Mouse (Mus musculus): Measurements from ENCODE around the gene Ctrc.

GRCm38 (mm10) chr4:141769501-141770160, 76.5 kb downstream of the Ctrc start:
- TF ChIP-seq E2F4 (IDR thresholded peaks at IDR 0.05; ENCODE audit: insufficient replicate concordance, low read depth, low read length) (no peak), ZNF384 (IDR thresholded peaks at IDR 0.05; ENCODE audit: low read depth, low read length) (no peak), CTCF (conservative IDR thresholded peaks at IDR 0.05 in 1 of 2, IDR thresholded peaks at IDR 0.05 in 1 of 2; ENCODE audit: low read depth in 2 of 2, low read length in 2 of 2) (no peak), POLR2AphosphoS2 (IDR thresholded peaks at IDR 0.05; ENCODE audit: low read depth, low read length) (no peak), POLR2A (IDR thresholded peaks at IDR 0.05; ENCODE audit: low read depth, low read length) (no peak)
